Mouse (Mus musculus) MEL-GATA-1-ER (cell line): Measurements from ENCODE around the gene H1foo.

ENCODE experiments used
- DNase-seq: peaks from one replicate; pipeline ENCODE4 v3.0.0-alpha.2; 2012; ENCODE audit warnings: low read depth; ENCODE audit errors: extremely low read depth

Gene H1foo

DNA sequence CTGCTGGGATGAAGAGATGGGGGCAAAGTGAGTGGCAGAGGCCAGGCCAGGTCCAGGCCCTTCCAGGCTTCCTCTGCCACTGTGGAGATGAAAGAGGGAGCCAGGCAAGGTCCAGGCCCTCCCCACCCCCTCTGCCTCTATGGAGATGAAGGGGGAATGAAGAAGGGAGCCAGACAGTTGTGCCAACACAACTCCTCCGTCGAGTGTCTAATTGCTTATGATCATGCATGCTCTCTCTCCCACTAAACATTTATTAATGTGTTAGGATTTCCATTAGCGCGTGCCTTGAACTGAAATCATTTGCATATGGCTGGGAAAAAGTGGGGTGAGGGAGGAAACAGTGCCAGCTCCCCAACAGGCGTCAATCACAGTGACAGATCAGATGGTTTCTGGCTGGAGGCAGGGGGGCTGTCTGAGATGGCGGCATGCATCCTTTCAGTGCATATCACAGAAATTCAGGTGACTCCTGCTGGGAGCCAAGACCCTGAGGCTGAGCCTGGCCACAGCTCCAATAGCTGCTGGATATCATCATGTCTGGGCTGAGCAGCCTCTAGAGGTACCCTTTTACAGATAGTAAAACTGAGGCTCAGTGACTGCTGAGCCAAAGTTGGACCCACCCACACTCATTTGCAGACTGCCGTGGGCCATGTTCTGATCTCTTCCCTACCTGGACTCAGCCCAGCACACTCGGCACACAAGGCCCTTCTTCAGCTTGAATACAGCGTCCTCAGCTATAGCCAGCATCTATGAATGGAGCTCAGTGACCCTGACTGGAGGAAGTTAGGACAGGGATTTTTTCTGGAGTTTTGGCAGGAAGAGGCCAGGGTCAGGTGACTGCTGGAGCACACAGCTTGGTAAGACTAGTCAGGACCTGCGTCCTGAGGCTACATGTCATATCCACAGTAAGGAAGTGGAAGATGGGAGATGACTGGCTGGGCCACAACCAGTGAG, 17.2 kb upstream of the H1foo start:
- no peak for DNase-seq

DNA sequence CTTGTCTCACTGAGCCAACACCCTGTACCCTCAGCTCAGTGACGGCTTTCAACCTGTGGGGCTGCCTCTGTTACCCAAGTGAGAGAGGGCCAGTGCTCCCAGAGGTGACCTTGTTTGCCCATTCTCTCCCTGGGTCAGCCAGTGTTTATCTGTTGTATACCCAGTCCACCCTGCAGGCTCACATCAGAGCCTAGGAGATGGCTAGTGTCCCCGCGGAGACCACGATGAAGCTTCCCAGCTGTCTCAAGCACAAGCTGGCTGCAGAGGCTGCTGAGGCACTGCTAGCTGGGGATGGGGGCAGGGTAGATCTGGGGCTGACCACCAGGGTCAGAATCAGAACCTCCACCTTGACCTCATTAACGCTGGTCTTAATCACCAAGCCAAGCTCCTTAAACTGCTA, 14.7 kb upstream of the H1foo start:
- DNase-seq: no peak

DNA sequence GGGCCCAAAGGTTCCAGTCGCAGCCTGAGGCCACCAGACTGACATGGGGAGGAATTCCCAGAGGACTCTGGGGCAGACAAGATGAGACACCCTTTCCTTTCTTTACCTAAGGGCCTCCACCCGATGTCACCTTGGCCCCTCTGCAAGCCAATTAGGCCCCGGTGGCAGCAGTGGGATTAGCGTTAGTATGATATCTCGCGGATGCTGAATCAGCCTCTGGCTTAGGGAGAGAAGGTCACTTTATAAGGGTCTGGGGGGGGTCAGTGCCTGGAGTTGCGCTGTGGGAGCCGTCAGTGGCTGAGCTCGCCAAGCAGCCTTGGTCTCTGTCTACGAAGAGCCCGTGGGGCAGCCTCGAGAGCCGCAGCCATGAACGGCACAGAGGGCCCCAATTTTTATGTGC, 13.1 kb upstream of the H1foo start, which contains the start of gene Rho:
TSS of gene Rho (plus strand) at position 110 of the 400 bp plus-strand sequence.
- no peak for DNase-seq

DNA sequence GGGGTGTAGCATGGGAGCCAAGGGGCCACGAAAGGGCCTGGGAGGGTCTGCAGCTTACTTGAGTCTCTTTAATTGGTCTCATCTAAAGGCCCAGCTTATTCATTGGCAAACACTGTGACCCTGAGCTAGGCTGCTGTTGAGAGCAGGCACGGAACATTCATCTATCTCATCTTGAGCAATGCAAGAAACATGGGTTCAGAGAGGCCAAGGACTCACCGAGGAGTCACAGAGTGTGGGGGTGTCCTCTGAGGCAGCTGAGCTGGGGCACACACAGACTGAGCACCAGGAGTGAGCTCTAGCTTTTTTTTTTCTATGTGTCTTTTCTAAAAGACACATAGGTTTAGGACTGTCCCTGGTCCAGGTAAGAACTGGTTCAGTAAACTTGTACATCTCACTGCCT, 12.3 kb upstream of the H1foo start:
- DNase-seq: no peak

DNA sequence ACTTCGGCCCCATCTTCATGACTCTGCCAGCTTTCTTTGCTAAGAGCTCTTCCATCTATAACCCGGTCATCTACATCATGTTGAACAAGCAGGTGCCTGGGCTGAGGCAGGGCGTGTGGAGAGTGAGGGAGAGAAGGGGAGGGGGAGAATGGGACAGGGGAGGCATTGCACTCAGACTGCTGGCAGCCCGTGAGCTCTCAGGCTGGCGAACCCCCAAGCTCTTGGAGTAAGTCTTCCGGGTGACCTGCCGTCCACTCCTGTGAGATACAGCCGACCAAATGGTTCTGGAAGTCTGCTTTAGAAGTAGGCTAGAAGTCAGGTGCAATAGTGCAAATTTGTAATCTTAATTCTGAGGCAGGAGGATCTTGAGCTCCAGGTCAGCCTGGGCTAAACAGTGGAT, 9.2 kb upstream of the H1foo start:
- DNase-seq: no peak

DNA sequence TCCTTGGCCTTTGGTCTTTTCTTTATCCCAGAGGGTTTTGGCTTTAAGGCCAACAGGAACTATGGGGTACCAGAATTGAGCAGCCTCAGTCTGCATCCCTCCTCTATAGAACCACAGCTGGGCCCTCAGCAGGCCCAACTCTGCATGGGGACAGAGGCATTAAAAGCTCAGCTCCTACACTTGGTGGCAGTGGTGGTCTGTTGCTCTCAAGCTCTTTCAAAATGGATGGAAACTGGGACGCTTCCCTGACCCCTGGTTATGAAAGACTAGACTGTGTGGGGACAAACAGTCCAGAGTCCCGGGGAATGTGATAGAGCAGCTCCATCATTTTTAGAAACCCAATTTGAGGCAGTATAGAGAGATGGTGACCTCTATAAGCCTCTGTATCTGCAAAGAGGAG, 6.7 kb upstream of the H1foo start:
- no peak for DNase-seq

DNA sequence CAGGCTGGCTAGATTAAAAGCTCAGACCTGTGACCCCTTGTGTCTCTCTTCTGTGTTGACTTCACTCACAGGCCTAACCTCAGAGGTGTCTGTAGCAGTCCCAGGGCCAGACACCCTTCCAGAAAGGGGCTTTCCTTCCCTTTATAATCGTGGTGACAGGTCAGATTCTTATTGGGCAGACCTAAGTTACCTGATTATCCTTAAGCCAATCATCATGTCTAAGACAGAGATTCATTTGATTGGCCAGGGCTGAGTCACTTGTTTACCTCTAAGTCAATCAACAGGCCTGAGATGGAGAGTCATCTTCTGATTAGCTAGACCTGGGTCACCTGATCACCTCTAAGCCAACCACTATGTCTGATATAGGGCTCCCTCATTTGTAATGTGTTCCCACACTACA, 5.9 kb upstream of the H1foo start:
- DNase-seq: no peak

DNA sequence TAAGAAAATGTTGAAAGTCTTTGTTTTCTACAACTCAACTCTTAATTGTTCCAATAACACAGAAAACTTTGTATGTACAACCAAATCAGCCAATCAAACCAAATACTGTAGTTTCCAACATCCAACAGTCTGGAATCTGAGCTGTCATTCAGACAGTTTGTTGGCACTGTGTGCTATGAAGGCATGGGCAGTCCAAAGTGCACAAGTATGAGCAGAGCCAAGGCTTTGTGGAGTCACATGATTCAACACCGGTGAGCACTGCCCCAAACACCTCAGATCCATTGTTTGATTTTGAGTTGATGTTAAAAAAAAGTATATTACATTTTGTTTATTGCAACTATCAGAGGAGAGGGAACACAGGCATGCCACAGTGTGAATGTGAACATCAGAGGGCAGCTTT, 4.1 kb upstream of the H1foo start:
- no peak for DNase-seq

DNA sequence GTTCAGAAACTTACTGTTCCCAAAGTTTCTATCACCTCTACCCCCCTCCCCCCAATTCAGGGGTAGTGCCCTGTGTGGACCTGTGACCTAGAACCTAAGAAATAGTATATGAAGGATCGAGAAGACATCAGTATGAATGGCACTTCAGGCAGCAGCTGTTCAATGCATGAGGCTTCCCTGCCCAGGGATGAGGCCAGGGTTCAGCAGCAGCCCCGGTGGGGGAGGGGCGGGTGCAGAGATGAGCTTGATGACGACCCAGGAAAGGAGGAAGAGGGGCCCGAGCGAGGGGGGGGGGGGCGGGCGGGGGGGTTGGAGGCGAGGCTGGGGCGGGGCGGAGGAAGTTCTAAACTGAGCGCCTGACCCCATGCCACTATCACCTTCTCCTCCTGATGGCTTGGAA, 3.6 kb upstream of the H1foo start:
- peak; percentile 11 for DNase-seq

DNA sequence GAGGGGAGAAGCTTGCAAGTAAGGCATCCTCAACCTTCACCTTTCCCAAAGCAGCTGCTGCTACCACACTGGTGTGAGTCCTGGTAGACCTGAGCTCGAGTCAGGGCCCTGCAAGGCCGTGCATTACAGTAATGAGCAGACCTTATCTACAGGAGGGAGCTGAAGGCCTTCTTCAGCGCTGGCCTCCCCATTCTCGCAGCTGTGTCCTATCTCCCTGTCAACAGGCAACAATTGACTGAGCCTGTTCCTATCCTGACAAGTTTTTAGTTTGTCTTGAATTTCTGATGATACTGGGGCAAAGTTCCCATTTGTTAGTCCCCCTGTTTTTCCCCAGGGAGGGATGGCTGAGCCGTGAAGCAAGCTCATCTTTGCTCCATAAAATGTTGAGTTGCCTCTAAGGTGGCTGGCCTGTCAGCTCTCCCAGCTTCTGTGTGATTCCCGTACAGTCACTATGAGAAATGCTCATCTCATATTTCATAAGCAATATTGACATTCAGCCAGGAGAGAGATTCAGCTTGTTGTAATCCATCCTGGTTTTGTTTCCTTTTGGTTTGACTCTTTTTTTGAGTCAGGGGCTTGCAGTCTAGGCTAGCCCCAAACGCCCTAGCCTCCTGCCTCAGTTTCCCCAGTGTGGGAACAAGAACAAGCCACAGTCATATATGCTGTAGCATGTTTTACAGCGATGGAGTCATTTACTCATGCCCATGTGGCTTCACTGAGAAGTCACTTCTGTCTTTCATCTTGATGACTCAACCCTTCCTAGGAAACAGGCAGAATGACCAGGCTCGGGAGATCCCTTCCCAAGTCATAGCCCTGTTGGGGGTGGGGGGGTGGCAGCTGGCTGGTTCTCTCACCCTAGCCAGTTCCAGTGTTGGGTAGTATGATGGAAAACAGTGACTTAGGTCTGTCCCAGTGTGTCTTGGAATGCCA, 975 bp upstream of the H1foo start:
- no peak for DNase-seq

DNA sequence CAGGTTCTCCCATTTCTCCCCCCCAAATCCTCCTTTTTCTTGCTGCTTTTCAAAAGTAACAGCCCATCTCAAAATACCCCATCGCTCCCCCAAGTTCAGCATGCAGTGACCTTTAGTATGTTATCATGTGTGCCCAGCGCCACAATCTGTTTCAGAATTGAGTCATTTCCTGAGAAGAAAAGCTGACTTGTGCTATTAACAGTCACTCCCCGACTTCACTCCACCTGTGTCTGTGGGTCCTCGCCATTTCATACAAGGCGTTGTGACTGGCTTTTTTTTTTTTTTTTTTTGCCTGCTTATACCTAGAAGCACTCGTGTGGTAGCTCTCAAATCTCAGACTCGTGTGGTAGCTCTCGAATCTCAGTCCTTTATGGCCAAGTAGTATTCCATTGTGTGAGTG, 895 bp downstream of the H1foo start:
- DNase-seq: no peak

DNA sequence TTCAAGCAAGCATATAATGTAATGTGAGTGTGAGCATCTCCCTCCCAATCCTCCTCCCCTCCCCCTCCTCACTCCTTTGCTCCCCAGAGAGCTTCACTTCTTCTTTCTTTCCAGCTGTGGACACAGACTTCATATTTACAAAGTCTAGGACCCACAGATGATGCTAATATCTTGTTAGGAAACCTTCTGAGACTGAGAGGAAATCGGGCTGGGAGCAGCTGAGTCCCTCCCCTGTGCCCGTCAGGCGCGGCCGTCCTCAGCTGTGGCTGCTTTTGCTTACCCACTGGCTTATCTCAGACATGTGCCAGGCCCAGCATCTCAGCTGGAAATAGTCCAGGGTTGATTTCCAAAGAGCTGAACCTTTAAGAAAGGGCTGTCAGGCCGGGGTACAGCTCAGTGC, 1.7 kb downstream of the H1foo start:
- DNase-seq: peak; percentile 58

DNA sequence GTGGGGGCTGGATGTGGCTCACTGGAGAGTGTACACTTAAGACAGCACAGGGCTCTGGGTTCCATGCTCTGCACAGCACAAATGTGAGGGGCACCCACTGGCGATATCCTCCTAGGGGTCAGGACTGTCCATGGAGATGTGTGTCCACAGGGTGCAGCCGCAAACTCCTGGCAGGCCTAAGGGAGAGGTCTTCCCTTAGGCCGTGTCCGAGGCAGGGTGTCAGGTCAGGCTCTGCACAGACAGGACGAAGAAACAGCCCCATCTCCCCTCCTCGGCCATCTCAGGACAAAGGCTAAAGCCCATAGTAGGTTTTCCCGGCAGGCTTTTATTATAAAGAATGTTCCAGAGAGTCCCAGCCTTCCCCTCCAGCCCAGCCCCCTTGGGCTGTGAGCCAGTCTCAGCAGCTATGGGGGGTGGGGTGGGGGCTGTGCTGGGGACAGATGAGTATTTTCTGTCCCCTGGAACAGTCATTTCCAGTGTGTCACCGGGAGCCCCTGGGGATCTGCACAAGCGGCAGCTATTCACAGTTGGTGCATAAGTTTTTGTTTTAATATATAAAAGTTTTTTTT, 9.9 kb downstream of the H1foo start:
- no peak for DNase-seq

DNA sequence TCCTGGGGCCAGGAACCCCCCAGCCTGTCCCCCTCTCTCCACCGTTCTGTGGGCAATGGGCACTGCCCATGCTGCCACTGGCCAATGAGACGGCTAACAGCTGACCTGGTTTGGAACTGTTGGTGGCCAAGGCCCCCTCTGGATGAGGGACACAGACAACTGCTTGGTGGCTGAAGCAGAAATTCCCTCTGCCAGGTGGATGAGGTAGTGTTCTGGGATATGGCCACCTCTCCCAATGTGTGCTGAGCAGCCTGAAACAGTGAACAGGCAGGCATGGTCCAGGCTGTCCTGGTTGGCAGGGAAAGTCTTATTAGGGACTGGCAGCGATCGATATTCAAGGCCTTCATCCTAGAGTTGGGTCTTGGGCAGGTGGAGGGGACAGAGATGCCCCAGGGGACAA, 10.4 kb downstream of the H1foo start:
- no peak for DNase-seq

DNA sequence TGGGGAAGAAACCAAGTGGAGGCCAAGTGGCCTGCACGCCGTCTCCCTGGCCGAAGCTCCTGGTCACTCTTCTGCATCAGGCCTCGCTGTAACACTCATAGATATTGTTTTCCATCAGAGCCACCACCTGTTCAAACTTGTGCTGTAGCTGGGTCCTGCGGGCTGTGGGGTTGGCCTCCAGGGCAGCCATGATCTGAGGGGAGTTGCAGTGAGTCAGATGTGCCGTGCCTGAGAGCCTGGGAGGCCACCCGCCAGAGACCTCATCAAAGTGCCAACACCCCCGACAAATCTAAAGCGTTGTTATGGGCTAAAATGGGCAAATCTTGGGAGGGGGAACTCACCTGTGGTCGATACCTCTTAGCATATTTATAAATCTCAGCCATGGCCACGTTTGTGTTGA, 10.9 kb downstream of the H1foo start:
- DNase-seq: no peak

DNA sequence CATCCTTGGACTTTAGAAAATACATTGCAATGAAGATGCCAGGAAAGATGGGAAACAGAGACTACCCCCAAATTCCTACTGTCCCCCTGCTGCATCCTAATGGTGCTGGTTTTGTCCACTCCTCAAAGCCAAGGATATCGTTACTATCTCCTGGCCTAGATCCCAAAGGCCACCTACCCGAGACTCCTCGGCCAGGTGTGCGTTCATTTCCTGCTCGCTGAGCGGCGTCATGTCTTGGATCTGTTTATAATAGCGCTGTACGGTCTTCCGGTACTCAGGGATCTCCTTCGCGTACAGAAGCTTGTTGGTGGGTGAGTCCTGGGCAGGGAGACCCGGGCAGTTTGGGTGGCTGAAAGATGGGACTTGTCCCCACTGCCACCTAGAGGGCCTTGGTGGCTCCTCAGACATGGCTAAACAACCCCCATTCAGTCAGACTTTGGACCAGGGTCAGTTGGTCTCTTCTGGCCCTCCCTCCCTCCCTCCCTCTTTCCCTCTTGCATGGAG, 11.7 kb downstream of the H1foo start:
- DNase-seq: no peak

DNA sequence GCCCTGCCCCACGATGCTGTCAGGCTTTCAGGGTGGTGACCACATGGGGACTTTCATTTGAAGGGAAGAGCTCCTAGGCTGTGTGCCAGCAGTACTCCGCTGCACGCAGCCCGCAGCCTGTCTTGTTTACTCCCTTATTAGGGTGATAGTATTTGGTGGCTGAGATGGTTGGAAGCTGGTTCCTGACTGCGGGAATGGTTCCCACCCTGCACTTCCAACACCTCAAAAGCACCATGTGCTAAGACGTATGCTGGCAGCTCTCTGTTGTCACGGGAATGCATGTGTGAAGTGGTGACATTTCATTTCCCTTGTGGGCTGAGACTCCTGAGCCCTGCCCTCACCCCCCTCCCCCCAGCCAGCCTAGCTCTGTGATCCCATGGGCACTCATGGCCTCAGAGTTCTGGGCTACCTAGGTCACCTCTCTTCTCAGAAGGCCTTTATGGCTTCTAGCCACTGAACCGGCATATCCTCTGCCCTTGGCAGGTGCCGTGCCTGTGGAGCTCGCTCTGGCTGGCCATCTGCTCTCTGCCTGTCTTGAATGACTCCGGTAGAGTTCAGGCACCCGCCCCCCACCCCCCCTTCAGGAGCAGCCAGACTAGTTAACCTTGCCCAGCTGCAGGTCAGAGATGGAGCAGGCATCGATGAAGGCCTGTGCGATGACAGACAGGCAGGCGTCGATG, 12.3 kb downstream of the H1foo start:
- DNase-seq: no peak

DNA sequence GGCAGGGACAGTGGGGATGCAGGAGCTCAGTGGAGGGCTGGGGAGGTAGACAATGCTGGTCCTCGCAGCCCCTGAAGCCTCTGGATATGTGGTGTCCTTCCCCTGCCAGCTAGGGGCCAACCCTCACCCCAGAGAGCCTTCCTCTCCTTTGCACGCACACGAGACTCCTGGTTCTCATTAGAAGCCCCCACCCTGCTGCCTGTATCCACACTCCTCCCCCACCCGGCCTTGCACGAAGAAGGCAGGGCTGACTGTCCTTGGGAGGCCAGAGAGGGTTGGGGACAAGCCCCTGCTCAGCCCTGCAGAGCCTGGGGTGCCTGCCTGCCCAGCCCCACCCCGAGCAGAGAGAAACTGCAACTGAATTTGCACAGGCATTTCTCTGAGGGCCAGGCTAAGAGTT, 12.9 kb downstream of the H1foo start:
- DNase-seq: no peak

DNA sequence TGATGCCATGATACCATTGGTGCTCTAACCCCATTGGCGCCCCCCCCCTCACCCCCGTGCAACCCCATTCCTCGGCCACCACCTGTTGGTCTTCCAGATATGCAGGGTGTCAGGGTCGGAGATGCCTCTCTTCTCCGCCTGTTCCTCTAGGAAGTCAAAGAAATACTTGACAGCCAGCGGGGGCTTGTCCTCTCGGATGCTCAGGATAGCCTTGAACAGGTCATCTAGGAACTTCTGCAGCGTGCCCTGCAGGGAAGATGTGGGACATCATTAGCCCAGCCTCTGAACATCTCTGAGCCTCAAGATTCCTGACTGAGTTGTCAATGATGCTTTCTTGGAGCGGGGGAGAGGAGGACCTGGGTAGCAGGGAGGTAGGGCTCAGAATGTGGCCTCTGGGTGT, 13.7 kb downstream of the H1foo start:
- no peak for DNase-seq

DNA sequence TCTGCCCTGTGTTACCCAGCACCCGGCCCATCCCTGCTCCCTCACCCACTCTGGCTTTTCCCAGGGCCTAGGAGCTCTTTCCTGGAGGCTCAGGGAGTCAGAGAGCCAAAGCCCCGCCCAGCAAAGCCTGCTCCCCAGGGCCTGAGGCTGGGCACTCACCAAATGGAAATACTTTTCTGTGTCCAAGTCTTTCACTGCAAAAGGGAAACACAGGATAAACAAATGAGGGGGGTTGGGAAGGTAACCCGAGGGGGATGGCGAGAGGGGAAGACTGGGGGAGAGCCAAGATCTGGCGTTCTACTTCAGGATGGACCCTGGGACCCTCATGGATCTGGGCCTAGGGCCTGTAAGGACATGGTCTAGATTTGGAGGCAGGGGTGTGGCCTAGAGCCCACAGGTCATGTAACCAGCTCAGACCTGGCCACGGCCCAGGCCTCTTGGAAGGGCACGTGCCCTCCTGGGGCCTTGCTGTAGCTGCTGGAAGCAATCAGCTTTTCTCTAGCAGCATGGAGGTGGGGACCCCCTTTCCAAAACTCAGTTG, 14.5 kb downstream of the H1foo start:
- no peak for DNase-seq

DNA sequence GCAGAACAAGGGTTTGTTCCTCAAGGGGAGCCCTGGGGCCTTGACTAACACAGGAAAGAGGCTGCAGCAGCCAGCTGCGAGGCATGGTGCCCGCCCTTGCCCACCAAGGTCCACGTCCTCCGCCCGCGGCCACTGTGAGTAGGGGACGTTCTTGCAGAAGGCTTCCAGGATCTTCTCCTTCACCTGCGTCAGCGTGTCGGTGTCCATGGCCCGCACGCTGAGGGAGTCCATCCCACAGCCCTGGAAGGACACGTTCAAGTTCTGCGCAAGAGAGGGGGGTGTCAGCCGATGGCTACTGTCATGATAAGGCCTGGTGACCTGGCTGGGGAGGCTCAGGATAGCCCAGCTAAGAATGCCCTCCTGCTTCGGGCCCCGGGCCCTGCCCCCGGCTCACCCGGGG, 15.6 kb downstream of the H1foo start:
- no peak for DNase-seq
